Mouse (Mus musculus) B cell, adult 62 days (primary cell): Measurements from ENCODE around the gene Plekhj1. TPM values are rescaled to one million over a fixed set of nuclear protein-coding genes. Genes with fewer than 3 reads are reported as not detected.

ENCODE experiments used
- total RNA-seq: library from RNA; stranded (reverse); gene quantifications from 4 replicates; pipeline ENCODE4 v1.2.4, GENCODE M21; 2023

Plekhj1 gene
- total RNA-seq = 99.4 to 138 TPM (median 104 TPM) in 4 replicates

GRCm38 (mm10) chr10:80798150-80799006 is at the start of gene Plekhj1, which contains the start of gene Sf3a2:
Gene Plekhj1, minus strand, starts transcription at chr10:80798626.
Gene Sf3a2, plus strand, starts transcription at chr10:80798198.

GRCm38 (mm10) chr10:80843931-80844547 is 45.6 kb upstream of the Plekhj1 start, which contains the start of gene Lingo3:
Gene Lingo3, minus strand, starts transcription at chr10:80844039.

GRCm38 (mm10) chr10:80826151-80827062 is 28.0 kb upstream of the Plekhj1 start, which contains the start of gene Oaz1:
Gene Oaz1, plus strand, starts transcription at chr10:80826656.

GRCm38 (mm10) chr10:80813366-80813765 is 14.9 kb upstream of the Plekhj1 start, which contains the start of gene Jsrp1:
Gene Jsrp1, minus strand, starts transcription at chr10:80813498.

GRCm38 (mm10) chr10:80804916-80805315 is 6.5 kb upstream of the Plekhj1 start, which contains the start of gene Amh:
Gene Amh, plus strand, starts transcription at chr10:80805243.

GRCm38 (mm10) chr10:80754594-80755290 is 43.7 kb downstream of the Plekhj1 start, which contains the start of gene Dot1l:
Gene Dot1l, plus strand, starts transcription at chr10:80755206.

Other genes with a start within 250 kb of the Plekhj1 start
- 113 to 136 TPM (median 123 TPM) in 4 replicates for gene Rexo1, start 237.1 kb downstream of the Plekhj1 start, total RNA-seq
- gene Klf16, start 221.3 kb downstream of the Plekhj1 start, total RNA-seq = 30.3 to 34.0 TPM (median 31.5 TPM) in 4 replicates
- 89.6 to 111 TPM (median 99.5 TPM) in 4 replicates for gene Abhd17a, start 208.3 kb downstream of the Plekhj1 start, total RNA-seq
- 61.5 to 65.5 TPM (median 62.9 TPM) in 4 replicates for gene Scamp4, start 195.8 kb downstream of the Plekhj1 start, total RNA-seq
- 9.3 to 21.8 TPM (median 15.5 TPM) in 4 replicates for gene Adat3, start 195.7 kb downstream of the Plekhj1 start, total RNA-seq
- 10.6 to 12.6 TPM (median 11.2 TPM) in 4 replicates for gene Gm49322, start 192.6 kb downstream of the Plekhj1 start, total RNA-seq
- 209 to 257 TPM (median 213 TPM) in 4 replicates for gene Csnk1g2, start 175.8 kb downstream of the Plekhj1 start, total RNA-seq
- 30.1 to 32.7 TPM (median 31.0 TPM) in 4 replicates for gene Btbd2, start 141.6 kb downstream of the Plekhj1 start, total RNA-seq
- 396 to 427 TPM (median 418 TPM) in 4 replicates for gene Mknk2, start 120.5 kb downstream of the Plekhj1 start, total RNA-seq
- gene Mob3a, start 96.6 kb downstream of the Plekhj1 start, total RNA-seq = 94.0 to 111 TPM (median 98.1 TPM) in 4 replicates
- gene Izumo4, start 96.4 kb downstream of the Plekhj1 start, total RNA-seq = 34.0 to 51.5 TPM (median 39.5 TPM) in 4 replicates
- 122 to 151 TPM (median 133 TPM) in 4 replicates for gene Ap3d1, start 56.4 kb downstream of the Plekhj1 start, total RNA-seq
- 69.2 to 82.9 TPM (median 74.7 TPM) in 4 replicates for gene Dot1l, start 43.4 kb downstream of the Plekhj1 start, total RNA-seq
- gene Sf3a2, start 428 bp downstream of the Plekhj1 start, total RNA-seq = 73.0 to 86.5 TPM (median 77.6 TPM) in 4 replicates
- gene Amh, start 6.6 kb upstream of the Plekhj1 start, total RNA-seq = 1.4 to 2.0 TPM (median 1.6 TPM) in 4 replicates
- gene Jsrp1, start 14.9 kb upstream of the Plekhj1 start, total RNA-seq = not detected in 4 replicates
- gene Oaz1, start 28.0 kb upstream of the Plekhj1 start, total RNA-seq = 513 to 527 TPM (median 522 TPM) in 4 replicates
- gene Lingo3, start 45.4 kb upstream of the Plekhj1 start, total RNA-seq = not detected in 4 replicates
- 20.7 to 35.6 TPM (median 25.5 TPM) in 4 replicates for gene Lsm7, start 56.6 kb upstream of the Plekhj1 start, total RNA-seq
- 28.8 to 33.2 TPM (median 31.9 TPM) in 4 replicates for gene Sppl2b, start 56.6 kb upstream of the Plekhj1 start, total RNA-seq
- gene Tmprss9, start 73.2 kb upstream of the Plekhj1 start, total RNA-seq = not detected in 4 replicates
- gene Timm13, start 102.3 kb upstream of the Plekhj1 start, total RNA-seq = 57.5 to 75.0 TPM (median 69.9 TPM) in 4 replicates
- gene Lmnb2, start 119.6 kb upstream of the Plekhj1 start, total RNA-seq = 11.6 to 13.6 TPM (median 12.6 TPM) in 4 replicates
- 39.7 to 58.7 TPM (median 48.3 TPM) in 4 replicates for gene Gadd45b, start 131.4 kb upstream of the Plekhj1 start, total RNA-seq
- 0.27 to 1.4 TPM (median 0.43 TPM) in 4 replicates for gene Gng7, start 216.3 kb upstream of the Plekhj1 start, total RNA-seq
- gene Diras1, start 227.0 kb upstream of the Plekhj1 start, total RNA-seq = not detected in 4 replicates
- 11.2 to 15.3 TPM (median 11.6 TPM) in 4 replicates for gene Slc39a3, start 238.8 kb upstream of the Plekhj1 start, total RNA-seq